In the genomic region with DNA sequence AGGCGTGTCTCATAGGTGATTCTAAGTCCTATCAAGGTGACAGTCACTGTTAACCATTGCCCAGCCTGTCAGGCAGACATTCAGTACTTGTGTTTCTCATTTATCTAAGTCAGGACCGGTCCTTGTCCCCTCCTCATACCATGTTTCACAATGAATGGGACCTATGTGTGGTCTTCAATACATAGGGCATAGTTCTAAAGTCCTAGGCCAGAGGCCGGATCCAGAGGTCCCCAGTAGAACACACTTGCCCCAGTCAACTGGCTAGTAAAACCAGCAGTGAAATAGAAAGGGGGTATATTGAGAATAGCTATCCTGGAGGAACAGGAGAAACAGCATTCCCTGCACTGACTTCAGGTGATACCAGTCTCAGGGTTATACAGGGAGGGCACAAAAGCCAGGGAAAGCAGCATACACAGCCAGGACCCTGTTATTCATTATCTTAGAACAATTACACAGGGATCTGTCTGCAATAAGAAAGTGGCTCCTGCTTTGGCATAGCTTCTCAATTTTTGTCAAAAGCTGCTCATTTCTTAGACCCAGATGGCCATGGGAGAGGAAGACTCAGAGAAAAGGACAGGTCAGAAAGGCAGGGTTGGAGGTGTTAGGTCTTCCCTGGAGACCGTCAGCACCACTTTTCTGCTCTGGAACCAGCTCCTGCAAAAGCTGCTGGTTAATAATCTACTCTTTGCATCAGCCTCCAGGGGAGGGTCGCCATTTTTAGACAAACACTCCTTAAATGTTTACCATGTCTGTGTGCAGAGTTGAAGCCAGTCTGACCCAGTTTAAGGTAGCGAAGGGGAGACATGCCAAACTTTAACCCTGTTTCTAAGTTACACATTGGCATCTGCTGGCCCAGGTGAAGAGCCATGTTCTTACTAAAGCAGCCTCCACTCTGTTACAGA, we compare ENCODE assay signal across 19 mouse cellular contexts. TPM values are rescaled to one million over a fixed set of nuclear protein-coding genes. Genes with fewer than 3 reads are reported as not detected.
DNase-seq lines count a peak whose midpoint lies in the region; ATAC-seq and TF ChIP-seq lines count a peak whose summit lies in the region.
"Had no signal": no experiment of that assay in that cellular context is flagged by ENCODE, and none has a peak within 500 bp of the region (broad histone marks: within the 10 kb centered on the region; RNA-seq: fewer than 3 reads in every experiment).

No protein-coding gene starts in this region.

- H3K27ac ChIP-seq in lung, embryonic 16.5 days (ENCODE audit: low read length), result peak overlapping the region; percentile 76
- H3K27ac ChIP-seq in liver, embryonic 14.5 days, result peak overlapping the region; percentile 35; the same call in 1 of the 2 replicates
- H3K27ac ChIP-seq: midbrain, embryonic 10.5 days; neural tube, embryonic 13.5 days had no signal

- H3K4me1 ChIP-seq in lung, embryonic 16.5 days (replicated peaks; ENCODE audit: control insufficient read depth, insufficient read depth, low read length), result peaks cover 1% of the 10 kb centered on the region
- peaks cover 0 to 7% of the 10 kb centered on the region in 2 experiments; a peak in 2 of 4 replicates for H3K4me1 ChIP-seq in liver, embryonic 14.5 days (replicated peaks; ENCODE audit: control insufficient read depth in 2 of 2, insufficient read depth in 2 of 2, low read length in 1 of 2)
- H3K4me1 ChIP-seq: heart, embryonic 12.5 days had no signal

- no peak for TF ChIP-seq CTCF in liver, embryonic 14.5 days (IDR thresholded peaks at IDR 0.05; ENCODE audit: low read depth)

- H3K27me3 ChIP-seq in lung, embryonic 16.5 days (ENCODE audit: control insufficient read depth, insufficient read depth, low read depth, low read length), result no peaks in the 10 kb centered on the region
- no peaks in the 10 kb centered on the region for H3K27me3 ChIP-seq in liver, embryonic 14.5 days (ENCODE audit: control insufficient read depth, insufficient read depth, low read length)
- H3K27me3 ChIP-seq: heart, embryonic 12.5 days; neural tube, embryonic 13.5 days; Patski had no signal

- no peak overlapping the region for H3K4me3 ChIP-seq in lung, embryonic 16.5 days (ENCODE audit: low read length)
- H3K4me3 ChIP-seq in liver, embryonic 14.5 days (ENCODE audit: insufficient read depth in 1 of 2, low read depth in 2 of 2, low read length in 2 of 2), result no peak overlapping the region
- H3K4me3 ChIP-seq: heart, embryonic 12.5 days; midbrain, embryonic 10.5 days; neural tube, embryonic 13.5 days had no signal

- no peaks in the 10 kb centered on the region for H3K36me3 ChIP-seq in lung, embryonic 16.5 days (ENCODE audit: control insufficient read depth, insufficient read depth, low read length)
- no peaks in the 10 kb centered on the region for H3K36me3 ChIP-seq in liver, embryonic 14.5 days (replicated peaks; ENCODE audit: control insufficient read depth, insufficient read depth, low read depth)
- H3K36me3 ChIP-seq: heart, embryonic 12.5 days; midbrain, embryonic 10.5 days; neural tube, embryonic 13.5 days had no signal

- H3K9me3 ChIP-seq in lung, embryonic 16.5 days (ENCODE audit: control insufficient read depth, low read length), result no peaks in the 10 kb centered on the region
- H3K9me3 ChIP-seq in liver, embryonic 14.5 days (ENCODE audit: control insufficient read depth, low read length), result no peaks in the 10 kb centered on the region
- H3K9me3 ChIP-seq: heart, embryonic 12.5 days; midbrain, embryonic 10.5 days; neural tube, embryonic 13.5 days had no signal

- H3K4me2 ChIP-seq in lung, embryonic 16.5 days (ENCODE audit: low read depth, low read length), result 0 out of 2 replicates have a peak overlapping the region, but pooled peaks have one; percentile 16
- H3K4me2 ChIP-seq in liver, embryonic 14.5 days (ENCODE audit: low read depth), result no peak overlapping the region
- H3K4me2 ChIP-seq: heart, embryonic 12.5 days; neural tube, embryonic 13.5 days had no signal

- WGBS in lung, embryonic 16.5 days, result 40% methylated on average over 6 of the region's 6 CpGs
- 49% methylated on average over 6 of the region's 6 CpGs for WGBS in liver, embryonic 14.5 days (ENCODE audit: insufficient replicate concordance)

- peak; percentile 79 for ATAC-seq in lung, embryonic 16.5 days (ENCODE audit: low read depth)
- ATAC-seq in liver, embryonic 14.5 days (ENCODE audit: insufficient read depth), result peak; percentile 70
- ATAC-seq: Patski had no signal

- TF ChIP-seq EP300 in liver, embryonic 14.5 days (IDR thresholded peaks at IDR 0.05; ENCODE audit: low read depth), result no peak

- no peak for DNase-seq in lung, postnatal 10 days
- peak; percentile 55 for DNase-seq in kidney, postnatal 10 days
- peak in 1 of 3 experiments; percentile 29 for DNase-seq in liver, embryonic 14.5 days (ENCODE audit: low read depth in 3 of 3, low spot score in 3 of 3)
- DNase-seq in urinary bladder, postnatal 4 days (ENCODE audit: low spot score in 2 of 2), result no peak
- no peak for DNase-seq in adrenal gland, postnatal 4 days (ENCODE audit: low spot score in 2 of 2)
- DNase-seq in cerebellum, adult 9-11 months, result no peak
- no peak for DNase-seq in layer of hippocampus, adult 9-11 months
- DNase-seq: cerebellum, postnatal 25 days; heart, postnatal 4 days; lung, adult 18-20 months; thymus, postnatal 25 days had no signal

- no peak overlapping the region for H3K9ac ChIP-seq in lung, embryonic 16.5 days (ENCODE audit: low read length)
- H3K9ac ChIP-seq in liver, embryonic 14.5 days (replicated peaks), result no peak overlapping the region
- H3K9ac ChIP-seq: heart, embryonic 12.5 days; neural tube, embryonic 13.5 days had no signal

RNA-seq across cellular contexts. Expression of a gene that starts 12.8 kb away (rescaled TPM):
- 1.5 and 2.7 TPM in 2 replicates for polyA plus RNA-seq in lung, embryonic 16.5 days (2015; fragmentation: Nextera tagmentation; extraction: Ambion mirVana)
- 0.19 and 0.21 TPM in 2 replicates for polyA plus RNA-seq in liver, embryonic 14.5 days (2012; rRNA removed)
- 0.15 and 0.33 TPM in 2 replicates for polyA plus RNA-seq in liver, embryonic 14.5 days (2014; fragmentation: Nextera tagmentation; extraction: Ambion mirVana)
- total RNA-seq in adrenal gland, postnatal 4 days (2021), result not detected
- total RNA-seq: gastrocnemius, postnatal 4 days; heart, postnatal 4 days; monocyte, adult 5-6 weeks had no signal
- polyA plus RNA-seq: embryonic facial prominence, embryonic 11.5 days; heart, embryonic 12.5 days had no signal

RNA-seq across cellular contexts. Expression of a gene that starts 24.6 kb away (rescaled TPM):
- 4.7 TPM in 2 replicates for polyA plus RNA-seq in lung, embryonic 16.5 days (2015; fragmentation: Nextera tagmentation; extraction: Ambion mirVana)
- polyA plus RNA-seq in liver, embryonic 14.5 days (2012; rRNA removed), result 8.3 and 9.6 TPM in 2 replicates
- 4.9 and 5.8 TPM in 2 replicates for polyA plus RNA-seq in liver, embryonic 14.5 days (2014; fragmentation: Nextera tagmentation; extraction: Ambion mirVana)
- 1 to 10 TPM; 6.2 to 7.8 TPM for total RNA-seq in adrenal gland, postnatal 4 days (2021)

RNA-seq across cellular contexts. Expression of a gene that starts 38.9 kb away (rescaled TPM):
- 22.5 and 23.6 TPM in 2 replicates for polyA plus RNA-seq in lung, embryonic 16.5 days (2015; fragmentation: Nextera tagmentation; extraction: Ambion mirVana)
- 7.4 and 8.4 TPM in 2 replicates for polyA plus RNA-seq in liver, embryonic 14.5 days (2012; rRNA removed)
- polyA plus RNA-seq in liver, embryonic 14.5 days (2014; fragmentation: Nextera tagmentation; extraction: Ambion mirVana), result 8.0 and 10.1 TPM in 2 replicates
- total RNA-seq in adrenal gland, postnatal 4 days (2021), result 10 to 100 TPM; 20.2 to 20.9 TPM
